Mouse (Mus musculus): ENCODE results near the gene B830017H08Rik. TPM values are rescaled to one million over a fixed set of nuclear protein-coding genes. Genes with fewer than 3 reads are reported as not detected.

Gene B830017H08Rik
- polyA plus RNA-seq, 1 experiment from 2014 or later, result not detected

DNA sequence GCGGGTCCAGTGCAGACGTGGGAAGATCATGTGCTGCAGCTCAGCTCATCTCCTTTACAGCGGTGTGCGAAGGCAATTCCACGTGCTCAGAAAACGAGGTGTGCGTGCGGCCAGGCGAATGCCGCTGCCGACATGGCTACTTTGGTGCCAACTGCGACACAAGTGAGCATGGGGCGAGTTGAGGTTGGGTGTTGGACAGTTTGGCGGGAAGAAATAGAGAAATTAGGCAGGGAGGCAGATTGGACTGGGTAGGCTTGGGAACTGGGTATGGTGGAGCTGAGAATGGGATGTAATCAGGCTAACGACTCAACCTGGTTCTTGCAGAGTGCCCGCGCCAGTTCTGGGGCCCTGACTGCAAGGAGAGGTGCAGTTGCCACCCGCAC, 30.5 kb upstream of the B830017H08Rik start:
- ATAC-seq, result no peak
- peaks cover 65% of the 10 kb centered on the region for H3K4me1 ChIP-seq (replicated peaks)
- H3K9me3 ChIP-seq, result no peaks in the 10 kb centered on the region
- peak overlapping the region; percentile 73 for H3K4me2 ChIP-seq (replicated peaks)
- H3K4me3 ChIP-seq (replicated peaks), result peak overlapping the region; percentile 35
- peaks cover 69% of the 10 kb centered on the region for H3K27me3 ChIP-seq (replicated peaks)
- H3K36me3 ChIP-seq, result 0 out of 2 replicates have a peak, but pooled peaks cover 5% of the 10 kb centered on the region
- H3K27ac ChIP-seq, result no peak overlapping the region
- 28% methylated on average over 18 of the region's 18 CpGs for WGBS
- H3K9ac ChIP-seq, result peak overlapping the region; percentile 33; the same call in 1 of the 2 replicates

- no peak for ATAC-seq
These were observed 29.9 kb upstream of the B830017H08Rik start for GRCm38 (mm10) chr16:17802839-17803674.

DNA sequence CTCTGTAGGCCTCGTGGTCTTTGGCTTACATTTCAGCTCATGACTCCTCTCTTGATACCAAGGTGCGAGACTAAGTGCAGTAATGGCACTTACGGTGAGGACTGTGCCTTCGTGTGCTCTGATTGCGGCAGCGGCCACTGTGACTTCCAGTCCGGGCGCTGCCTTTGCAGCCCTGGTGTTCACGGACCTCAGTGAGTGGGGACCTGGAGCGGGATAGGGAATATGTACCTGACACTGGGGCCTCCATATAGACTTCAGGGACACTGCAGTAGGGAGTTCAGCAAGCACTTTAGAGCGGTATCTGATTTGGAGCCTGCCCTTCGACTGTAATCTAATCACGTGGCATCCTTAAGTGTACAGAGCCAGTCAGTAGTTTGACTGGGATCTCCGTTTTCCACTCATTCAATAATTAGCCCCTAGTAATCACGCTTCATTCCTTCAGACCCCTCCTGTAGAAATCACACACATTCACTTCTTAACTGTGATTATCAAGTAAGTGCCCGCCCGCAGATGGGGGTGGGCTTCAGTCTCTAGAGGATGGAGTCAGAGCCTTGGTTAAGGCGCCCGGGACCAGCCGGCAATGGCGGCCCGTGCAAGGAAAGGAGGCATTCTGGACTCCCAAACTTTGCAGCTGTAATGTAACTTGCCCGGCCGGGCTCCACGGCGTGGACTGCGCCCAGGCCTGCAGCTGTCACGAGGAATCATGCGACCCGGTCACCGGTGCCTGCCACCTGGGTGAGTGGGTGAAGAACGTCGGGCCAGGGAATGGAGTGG, 29.1 kb upstream of the B830017H08Rik start:
- H3K4me2 ChIP-seq (replicated peaks), result peak overlapping the region; percentile 73
- peak overlapping the region; percentile 35 for H3K4me3 ChIP-seq (replicated peaks)
- ATAC-seq, result no peak
- H3K9me3 ChIP-seq, result no peaks in the 10 kb centered on the region
- peaks cover 67% of the 10 kb centered on the region for H3K27me3 ChIP-seq (replicated peaks)
- H3K9ac ChIP-seq, result peak overlapping the region; percentile 20; the same call in 1 of the 2 replicates
- 0 out of 2 replicates have a peak, but pooled peaks cover 5% of the 10 kb centered on the region for H3K36me3 ChIP-seq
- 42% methylated on average over 33 of the region's 33 CpGs for WGBS
- no peak overlapping the region for H3K27ac ChIP-seq
- peaks cover 68% of the 10 kb centered on the region for H3K4me1 ChIP-seq (replicated peaks)

More at GRCm38 (mm10) chr16:17802839-17803674, 29.9 kb upstream of the B830017H08Rik start:
- Histone ChIP-seq H3K27ac (no peak overlapping the region), H3K4me2 (replicated peaks) (peak overlapping the region; percentile 73), H3K4me3 (replicated peaks) (peak overlapping the region; percentile 35), H3K36me3 (0 out of 2 replicates have a peak, but pooled peaks cover 5% of the 10 kb centered on the region), H3K9me3 (no peaks in the 10 kb centered on the region), H3K27me3 (replicated peaks) (peaks cover 67% of the 10 kb centered on the region), H3K4me1 (replicated peaks) (peaks cover 69% of the 10 kb centered on the region), H3K9ac (peak overlapping the region; percentile 33; the same call in 1 of the 2 replicates)
- WGBS, result 23% methylated on average over 83 of the region's 83 CpGs

DNA sequence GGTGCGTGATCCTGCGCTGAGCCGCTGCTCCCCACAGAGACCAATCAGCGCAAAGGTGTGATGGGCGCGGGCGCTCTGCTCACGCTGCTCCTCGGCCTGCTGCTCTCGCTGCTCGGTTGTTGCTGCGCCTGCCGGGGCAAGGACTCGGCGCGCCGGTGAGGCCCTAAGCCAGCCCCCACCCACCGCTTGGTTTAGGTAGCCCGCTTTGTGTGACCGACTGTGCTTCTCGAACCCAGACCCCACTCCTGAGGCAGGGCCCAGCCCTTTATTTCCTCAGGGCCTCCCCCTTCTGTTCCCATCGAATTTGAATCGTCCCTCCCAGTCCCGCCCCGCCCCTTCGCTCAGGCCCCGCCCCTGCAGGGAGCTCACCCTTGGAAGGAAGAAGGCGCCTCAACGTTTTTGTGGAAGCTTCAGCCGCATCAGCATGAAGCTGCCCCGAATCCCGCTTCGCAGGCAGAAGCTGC, 28.4 kb upstream of the B830017H08Rik start:
- H3K4me1 ChIP-seq (replicated peaks), result peaks cover 68% of the 10 kb centered on the region
- WGBS, result 14% methylated on average over 33 of the region's 33 CpGs
- peak overlapping the region; percentile 20; the same call in 1 of the 2 replicates for H3K9ac ChIP-seq
- H3K4me2 ChIP-seq (replicated peaks), result peak overlapping the region; percentile 73
- 0 out of 2 replicates have a peak, but pooled peaks cover 5% of the 10 kb centered on the region for H3K36me3 ChIP-seq
- ATAC-seq, result peak; percentile 41
- no peak overlapping the region for H3K27ac ChIP-seq
- H3K4me3 ChIP-seq (replicated peaks), result peak overlapping the region; percentile 32
- H3K9me3 ChIP-seq, result no peaks in the 10 kb centered on the region
- peaks cover 64% of the 10 kb centered on the region for H3K27me3 ChIP-seq (replicated peaks)

- ATAC-seq, result no peak
- H3K9me3 ChIP-seq, result no peaks in the 10 kb centered on the region
- 0 out of 2 replicates have a peak, but pooled peaks cover 5% of the 10 kb centered on the region for H3K36me3 ChIP-seq
- no peak overlapping the region for H3K27ac ChIP-seq
- H3K9ac ChIP-seq, result no peak overlapping the region
- 38% methylated on average over 7 of the region's 7 CpGs for WGBS
- H3K4me2 ChIP-seq (replicated peaks), result peak overlapping the region; percentile 73
- H3K4me3 ChIP-seq (replicated peaks), result no peak overlapping the region
- peaks cover 59% of the 10 kb centered on the region for H3K27me3 ChIP-seq (replicated peaks)
- peaks cover 71% of the 10 kb centered on the region for H3K4me1 ChIP-seq (replicated peaks)
These were observed 27.9 kb upstream of the B830017H08Rik start for GRCm38 (mm10) chr16:17804982-17805381.

- WGBS, result 21% methylated on average over 50 of the region's 50 CpGs
- ATAC-seq, result peak; percentile 1; the same call in 1 of the 2 replicates
- Histone ChIP-seq H3K4me3 (replicated peaks) (peak overlapping the region; percentile 44), H3K4me1 (replicated peaks) (peaks cover 70% of the 10 kb centered on the region), H3K27ac (peak overlapping the region; percentile 34; the same call in 1 of the 2 replicates), H3K9ac (peak overlapping the region; percentile 57), H3K4me2 (replicated peaks) (peak overlapping the region; percentile 93), H3K36me3 (0 out of 2 replicates have a peak, but pooled peaks cover 5% of the 10 kb centered on the region), H3K9me3 (no peaks in the 10 kb centered on the region), H3K27me3 (replicated peaks) (peaks cover 51% of the 10 kb centered on the region)
These were observed 26.2 kb upstream of the B830017H08Rik start for GRCm38 (mm10) chr16:17806581-17807191.

- H3K4me1 ChIP-seq (replicated peaks), result peaks cover 63% of the 10 kb centered on the region
- H3K36me3 ChIP-seq, result 0 out of 2 replicates have a peak, but pooled peaks cover 5% of the 10 kb centered on the region
- H3K9me3 ChIP-seq, result no peaks in the 10 kb centered on the region
- H3K4me2 ChIP-seq (replicated peaks), result peak overlapping the region; percentile 93
- H3K4me3 ChIP-seq (replicated peaks), result peak overlapping the region; percentile 44
- peak overlapping the region; percentile 34; the same call in 1 of the 2 replicates for H3K27ac ChIP-seq
- peaks cover 44% of the 10 kb centered on the region for H3K27me3 ChIP-seq (replicated peaks)
- WGBS, result 10% methylated on average over 70 of the region's 73 CpGs
- peak; percentile 81 for ATAC-seq
- peak overlapping the region; percentile 57 for H3K9ac ChIP-seq
These were observed 25.5 kb upstream of the B830017H08Rik start for GRCm38 (mm10) chr16:17807192-17808009.

DNA sequence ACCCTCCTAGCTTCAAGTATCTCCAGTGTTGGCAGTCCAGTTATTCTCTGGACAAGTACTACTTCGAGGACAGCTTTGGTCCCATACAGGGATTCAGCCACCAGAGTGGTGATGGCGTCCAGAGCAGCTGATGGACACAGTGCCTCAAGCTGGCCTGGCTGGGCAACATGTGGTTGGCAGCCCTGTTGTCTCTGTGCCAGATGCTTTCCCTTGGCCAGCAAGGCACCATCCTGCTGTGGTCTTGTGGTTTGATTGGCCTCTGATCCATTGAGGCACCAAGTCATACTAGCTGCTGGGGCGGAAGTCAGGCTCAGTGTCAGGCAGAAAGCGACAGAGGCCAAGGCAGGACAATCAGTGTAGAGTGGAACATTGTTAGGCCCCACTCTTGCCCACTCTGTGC, 23.8 kb upstream of the B830017H08Rik start:
- ATAC-seq, result no peak
- H3K36me3 ChIP-seq, result no peaks in the 10 kb centered on the region
- peaks cover 46% of the 10 kb centered on the region for H3K4me1 ChIP-seq (replicated peaks)
- peaks cover 30% of the 10 kb centered on the region for H3K27me3 ChIP-seq (replicated peaks)
- WGBS, result 85% methylated on average over 4 of the region's 4 CpGs
- H3K9me3 ChIP-seq, result no peaks in the 10 kb centered on the region
- H3K4me3 ChIP-seq (replicated peaks), result no peak overlapping the region
- H3K27ac ChIP-seq, result peak overlapping the region; percentile 68
- H3K9ac ChIP-seq, result no peak overlapping the region
- H3K4me2 ChIP-seq (replicated peaks), result no peak overlapping the region

GRCm38 (mm10) chr16:17809711-17810110, 23.2 kb upstream of the B830017H08Rik start:
- 26% methylated on average over 7 of the region's 7 CpGs for WGBS
- peak; percentile 20; the same call in 1 of the 2 replicates for ATAC-seq
- H3K4me2 ChIP-seq (replicated peaks), result no peak overlapping the region

GRCm38 (mm10) chr16:17812120-17812519, 20.8 kb upstream of the B830017H08Rik start:
- Histone ChIP-seq H3K27ac (no peak overlapping the region), H3K9ac (no peak overlapping the region), H3K4me1 (replicated peaks) (peaks cover 35% of the 10 kb centered on the region), H3K27me3 (replicated peaks) (0 out of 2 replicates have a peak, but pooled peaks cover 6% of the 10 kb centered on the region), H3K36me3 (no peaks in the 10 kb centered on the region), H3K4me3 (replicated peaks) (no peak overlapping the region), H3K9me3 (no peaks in the 10 kb centered on the region), H3K4me2 (replicated peaks) (no peak overlapping the region)
- no peak for ATAC-seq
- 5% methylated on average over 5 of the region's 5 CpGs for WGBS

More at GRCm38 (mm10) chr16:17809711-17810110, 23.2 kb upstream of the B830017H08Rik start:
- Histone ChIP-seq H3K27ac (peak overlapping the region; percentile 68), H3K36me3 (no peaks in the 10 kb centered on the region), H3K9me3 (no peaks in the 10 kb centered on the region), H3K27me3 (replicated peaks) (peaks cover 27% of the 10 kb centered on the region), H3K4me1 (replicated peaks) (peaks cover 40% of the 10 kb centered on the region), H3K4me3 (replicated peaks) (no peak overlapping the region), H3K9ac (no peak overlapping the region)

- Histone ChIP-seq H3K4me2 (replicated peaks) (no peak overlapping the region), H3K27ac (no peak overlapping the region), H3K9ac (no peak overlapping the region), H3K9me3 (no peaks in the 10 kb centered on the region), H3K4me3 (replicated peaks) (no peak overlapping the region), H3K4me1 (replicated peaks) (peaks cover 24% of the 10 kb centered on the region), H3K36me3 (no peaks in the 10 kb centered on the region), H3K27me3 (replicated peaks) (0 out of 2 replicates have a peak, but pooled peaks cover 6% of the 10 kb centered on the region)
- ATAC-seq, result no peak
- WGBS, result 41% methylated on average over 4 of the region's 4 CpGs
These were observed 19.7 kb upstream of the B830017H08Rik start for GRCm38 (mm10) chr16:17813173-17813572.

All from intestine, embryonic 15.5 days (tissue).